Mouse (Mus musculus) kidney, embryonic 14.5 days (tissue): ENCODE measurements around the gene Clpp. TPM values are rescaled to one million over a fixed set of nuclear protein-coding genes. Genes with fewer than 3 reads are reported as not detected.

ENCODE experiments used
- ATAC-seq: fragments of 200-750 bp; cut with Nextera tagmentation; 2 replicates; pipeline ENCODE4 v1.8.0; 2017; ENCODE audit warnings: moderate number of reproducible peaks, mild to moderate bottlenecking, moderate TSS enrichment, moderate library complexity; ENCODE audit not compliant: low FRiP score, low TSS enrichment
- H3K27ac ChIP-seq: fragments of 300-500 bp; sonication (generic); 2 replicates; pipeline ENCODE4 v1.5.1; 2014; ENCODE audit warnings: low read depth, mild to moderate bottlenecking, low read length, moderate library complexity, mixed read lengths
- H3K27me3 ChIP-seq: fragments of 300-500 bp; sonication (generic); 2 replicates; pipeline ENCODE4 v1.6.1; 2014; ENCODE audit warnings: mild to moderate bottlenecking, low read length; ENCODE audit not compliant: control insufficient read depth, insufficient read depth
- H3K36me3 ChIP-seq: fragments of 300-500 bp; sonication (generic); 2 replicates; pipeline ENCODE4 v1.6.1; 2014; ENCODE audit warnings: low read length, mixed read lengths; ENCODE audit not compliant: control insufficient read depth, insufficient read depth
- H3K4me1 ChIP-seq: fragments of 300-500 bp; sonication (generic); 2 replicates; pipeline ENCODE4 v1.6.1; 2014; ENCODE audit warnings: low read length, mixed read lengths; ENCODE audit not compliant: control insufficient read depth, insufficient read depth
- H3K4me2 ChIP-seq: fragments of 300-500 bp; sonication (generic); replicated peaks from 2 replicates; pipeline ENCODE4 v1.6.1; 2014; ENCODE audit warnings: low read depth, mild to moderate bottlenecking, low read length
- H3K4me3 ChIP-seq: fragments of 300-500 bp; sonication (generic); 2 replicates; pipeline ENCODE4 v1.5.1; 2014; ENCODE audit warnings: mild to moderate bottlenecking, low read length
- H3K9ac ChIP-seq: fragments of 300-500 bp; sonication (generic); 2 replicates; pipeline ENCODE4 v1.6.1; 2014; ENCODE audit warnings: low read depth, mild to moderate bottlenecking, low read length, moderate library complexity
- H3K9me3 ChIP-seq: fragments of 300-500 bp; sonication (generic); 2 replicates; pipeline ENCODE4 v1.6.1; 2016; ENCODE audit warnings: low read length; ENCODE audit not compliant: control insufficient read depth
- WGBS: fragments of 180-500 bp; shearing (Covaris S2); extraction: QIAGEN DNeasy Blood & Tissue Kit; methylation state at CpG from one replicate; pipeline ENCODE4 v1.1.7; 2014; 5-methylcytosine and 5-hydroxymethylcytosine counted together
- polyA plus RNA-seq: library from polyadenylated mRNA; unstranded; fragments of >200 nt; fragmentation: Nextera tagmentation; extraction: Ambion mirVana; gene quantifications from 2 replicates; pipeline ENCODE4 v1.2.1, GENCODE M21; 2014

The Clpp gene
- polyA plus RNA-seq, 1 experiment from 2014 or later = 173 TPM

GRCm38 (mm10) chr17:56982013-56982412, 8.1 kb upstream of the Clpp start, which contains the start of gene Acer1:
Gene Acer1 (minus strand): TSS chr17:56982126.
- Histone ChIP-seq H3K9me3 (no peaks in the 10 kb centered on the region), H3K9ac (no peak within 1 kb of the TSS), H3K4me2 (no peak within 1 kb of the TSS), H3K27ac (no peak within 1 kb of the TSS), H3K4me3 (no peak within 1 kb of the TSS), H3K36me3 (no peaks in the 10 kb centered on the region), H3K4me1 (no peaks in the 10 kb centered on the region), H3K27me3 (no peaks in the 10 kb centered on the region)
- 92% methylated on average over 5 of the region's 5 CpGs for WGBS
- ATAC-seq = no peak

- no peak overlapping the region for H3K4me2 ChIP-seq
- WGBS = 76% methylated on average over 9 of the region's 9 CpGs
- no peaks in the 10 kb centered on the region for H3K4me1 ChIP-seq
- H3K27ac ChIP-seq = no peak overlapping the region
- no peaks in the 10 kb centered on the region for H3K9me3 ChIP-seq
- no peak overlapping the region for H3K9ac ChIP-seq
- H3K27me3 ChIP-seq = no peaks in the 10 kb centered on the region
- H3K36me3 ChIP-seq = no peaks in the 10 kb centered on the region
- no peak for ATAC-seq
- no peak overlapping the region for H3K4me3 ChIP-seq
Observed at GRCm38 (mm10) chr17:56984886-56985285, 5.2 kb upstream of the Clpp start.

- Histone ChIP-seq H3K9ac (no peak overlapping the region), H3K4me2 (no peak overlapping the region), H3K4me3 (no peak overlapping the region), H3K9me3 (no peaks in the 10 kb centered on the region), H3K36me3 (no peaks in the 10 kb centered on the region), H3K27me3 (no peaks in the 10 kb centered on the region), H3K4me1 (no peaks in the 10 kb centered on the region), H3K27ac (no peak overlapping the region)
- no peak for ATAC-seq
- 69% methylated on average over 3 of the region's 3 CpGs for WGBS
Observed at GRCm38 (mm10) chr17:56985656-56986055, 4.4 kb upstream of the Clpp start.

GRCm38 (mm10) chr17:56986105-56986805, 3.9 kb upstream of the Clpp start:
- Histone ChIP-seq H3K4me1 (peaks cover 5% of the 10 kb centered on the region; the same call in 1 of the 2 replicates), H3K27me3 (no peaks in the 10 kb centered on the region), H3K36me3 (no peaks in the 10 kb centered on the region)

GRCm38 (mm10) chr17:56988441-56988840, 1.7 kb upstream of the Clpp start:
- Histone ChIP-seq H3K27me3 (no peaks in the 10 kb centered on the region), H3K36me3 (peaks cover 14% of the 10 kb centered on the region), H3K9ac (no peak overlapping the region), H3K27ac (no peak overlapping the region), H3K4me3 (no peak overlapping the region), H3K4me2 (no peak overlapping the region), H3K4me1 (peaks cover 5% of the 10 kb centered on the region; the same call in 1 of the 2 replicates), H3K9me3 (no peaks in the 10 kb centered on the region)
- WGBS = 83% methylated on average over 7 of the region's 7 CpGs
- ATAC-seq = no peak

More at GRCm38 (mm10) chr17:56986105-56986805, 3.9 kb upstream of the Clpp start:
- H3K4me2 ChIP-seq = no peak overlapping the region
- WGBS = 91% methylated on average over 3 of the region's 3 CpGs
- H3K9ac ChIP-seq = no peak overlapping the region
- H3K9me3 ChIP-seq = no peaks in the 10 kb centered on the region
- no peak overlapping the region for H3K4me3 ChIP-seq
- H3K27ac ChIP-seq = no peak overlapping the region
- ATAC-seq = no peak

GRCm38 (mm10) chr17:56988921-56989430, 1.1 kb upstream of the Clpp start:
- H3K9me3 ChIP-seq = no peaks in the 10 kb centered on the region
- peak overlapping the region; percentile 74 for H3K4me2 ChIP-seq
- ATAC-seq = no peak
- H3K36me3 ChIP-seq = peaks cover 19% of the 10 kb centered on the region
- H3K4me3 ChIP-seq = peak overlapping the region; percentile 83
- no peaks in the 10 kb centered on the region for H3K27me3 ChIP-seq
- WGBS = 72% methylated on average over 7 of the region's 7 CpGs
- H3K4me1 ChIP-seq = peaks cover 5% of the 10 kb centered on the region; the same call in 1 of the 2 replicates
- no peak overlapping the region; the same call in 1 of the 2 replicates for H3K27ac ChIP-seq
- H3K9ac ChIP-seq = peak overlapping the region; percentile 76; the same call in 1 of the 2 replicates

GRCm38 (mm10) chr17:56989467-56990114, 514 bp upstream of the Clpp start:
- Histone ChIP-seq H3K4me2 (peak overlapping the region; percentile 74), H3K27ac (peak overlapping the region; percentile 71; the same call in 1 of the 2 replicates), H3K9me3 (no peaks in the 10 kb centered on the region), H3K36me3 (peaks cover 25% of the 10 kb centered on the region), H3K4me1 (peaks cover 5% of the 10 kb centered on the region; the same call in 1 of the 2 replicates), H3K4me3 (peak overlapping the region; percentile 83), H3K9ac (peak overlapping the region; percentile 76), H3K27me3 (no peaks in the 10 kb centered on the region)
- 4% methylated on average over 25 of the region's 25 CpGs for WGBS
- ATAC-seq = peak; percentile 90

- Histone ChIP-seq H3K4me2 (peak overlapping the region; percentile 74), H3K27me3 (no peaks in the 10 kb centered on the region), H3K36me3 (peaks cover 39% of the 10 kb centered on the region), H3K9me3 (no peaks in the 10 kb centered on the region), H3K4me3 (peak overlapping the region; percentile 83), H3K9ac (peak overlapping the region; percentile 76), H3K27ac (no peak overlapping the region), H3K4me1 (peaks cover 5% of the 10 kb centered on the region; the same call in 1 of the 2 replicates)
- WGBS = 90% methylated on average over 2 of the region's 2 CpGs
- no peak for ATAC-seq
Observed at GRCm38 (mm10) chr17:56990966-56991365, 861 bp downstream of the Clpp start.

- ATAC-seq = no peak
- Histone ChIP-seq H3K9ac (no peak overlapping the region), H3K27ac (no peak overlapping the region), H3K4me1 (peaks cover 13% of the 10 kb centered on the region), H3K4me2 (no peak overlapping the region), H3K27me3 (no peaks in the 10 kb centered on the region), H3K36me3 (peaks cover 60% of the 10 kb centered on the region), H3K4me3 (no peak overlapping the region), H3K9me3 (no peaks in the 10 kb centered on the region)
- WGBS = 86% methylated on average over 8 of the region's 8 CpGs
Observed at GRCm38 (mm10) chr17:56995046-56995445, 4.9 kb downstream of the Clpp start.
